Mouse (Mus musculus): ENCODE measurements around the gene Lrp5.

GRCm38 (mm10) chr19:3665510-3665909, 20.9 kb downstream of the Lrp5 start:
- TF ChIP-seq CTCF (IDR thresholded peaks at IDR 0.05; ENCODE audit: borderline replicate concordance, control insufficient read depth, extremely low read depth, insufficient read depth, low read length, poor library complexity) (no peak), POLR2A (IDR thresholded peaks at IDR 0.05; ENCODE audit: control insufficient read depth, extremely low read depth, insufficient read depth, low read length, poor library complexity) (no peak)
